Mouse (Mus musculus): ENCODE measurements around the gene Fcgr1. TPM values are rescaled to one million over a fixed set of nuclear protein-coding genes. Genes with fewer than 3 reads are reported as not detected.
"Not testable (repeated sequence)": the region's sequence is repeated elsewhere in the genome, so short reads cannot be mapped to it uniquely, and the experiment has no call there.

The Fcgr1 gene
- polyA plus RNA-seq, 1 experiment from 2014 or later, result 0.89 TPM

GRCm38 (mm10) chr3:96243921-96244572, 49.7 kb downstream of the Fcgr1 start:
- Histone ChIP-seq H3K27ac (ENCODE audit: low read depth, low read length) (peak overlapping the region; percentile 94), H3K36me3 (ENCODE audit: control insufficient read depth, insufficient read depth, low read length) (no peaks in the 10 kb centered on the region), H3K9me3 (replicated peaks; ENCODE audit: control insufficient read depth, low read length) (no peaks in the 10 kb centered on the region), H3K9ac (ENCODE audit: low read depth, low read length) (peak overlapping the region; percentile 79), H3K4me1 (ENCODE audit: control insufficient read depth, insufficient read depth, low read length) (peaks cover 17% of the 10 kb centered on the region), H3K4me2 (peak overlapping the region; percentile 66), H3K27me3 (ENCODE audit: control insufficient read depth, insufficient read depth, low read length) (no peaks in the 10 kb centered on the region), H3K4me3 (ENCODE audit: low read depth, low read length) (peak overlapping the region; percentile 45; the same call in 1 of the 2 replicates)
- WGBS (ENCODE audit: insufficient replicate concordance), result 75% methylated on average over 7 of the region's 7 CpGs
- no peak for ATAC-seq (replicated peaks; ENCODE audit: insufficient number of reproducible peaks, low FRiP score, low TSS enrichment)

GRCm38 (mm10) chr3:96240799-96241197, 53.0 kb downstream of the Fcgr1 start:
- Histone ChIP-seq H3K27me3 (ENCODE audit: control insufficient read depth, insufficient read depth, low read length) (no peaks in the 10 kb centered on the region), H3K36me3 (ENCODE audit: control insufficient read depth, insufficient read depth, low read length) (no peaks in the 10 kb centered on the region), H3K4me2 (peak overlapping the region; percentile 54), H3K4me3 (ENCODE audit: low read depth, low read length) (peak overlapping the region; percentile 21), H3K9ac (ENCODE audit: low read depth, low read length) (peak overlapping the region; percentile 59; the same call in 1 of the 2 replicates), H3K27ac (ENCODE audit: low read depth, low read length) (peak overlapping the region; percentile 87), H3K9me3 (replicated peaks; ENCODE audit: control insufficient read depth, low read length) (no peaks in the 10 kb centered on the region), H3K4me1 (ENCODE audit: control insufficient read depth, insufficient read depth, low read length) (peaks cover 21% of the 10 kb centered on the region)
- WGBS (ENCODE audit: insufficient replicate concordance), result 79% methylated on average over 9 of the region's 9 CpGs
- no peak for ATAC-seq (replicated peaks; ENCODE audit: insufficient number of reproducible peaks, low FRiP score, low TSS enrichment)

- not testable (repeated sequence) for H3K36me3 ChIP-seq (ENCODE audit: control insufficient read depth, insufficient read depth, low read length); H3K9me3 ChIP-seq (replicated peaks; ENCODE audit: control insufficient read depth, low read length); H3K27me3 ChIP-seq (ENCODE audit: control insufficient read depth, insufficient read depth, low read length)
- WGBS (ENCODE audit: insufficient replicate concordance), result 4% methylated on average over 29 of the region's 85 CpGs
- H3K4me2 ChIP-seq, result peak within 1 kb of the TSS; percentile 54
- H3K9ac ChIP-seq (ENCODE audit: low read depth, low read length), result peak within 1 kb of the TSS; percentile 59; the same call in 1 of the 2 replicates
- H3K4me3 ChIP-seq (ENCODE audit: low read depth, low read length), result peak within 1 kb of the TSS; percentile 32
- H3K27ac ChIP-seq (ENCODE audit: low read depth, low read length), result peak within 1 kb of the TSS; percentile 87
- peak; percentile 81 for ATAC-seq (replicated peaks; ENCODE audit: insufficient number of reproducible peaks, low FRiP score, low TSS enrichment)
- peaks cover 21% of the 10 kb centered on the region for H3K4me1 ChIP-seq (ENCODE audit: control insufficient read depth, insufficient read depth, low read length)
Observed at GRCm38 (mm10) chr3:96239949-96240798, 53.6 kb downstream of the Fcgr1 start, which contains the start of gene Hist2h2aa2. TSS of gene Hist2h2aa2 (minus strand) at chr3:96240276.

GRCm38 (mm10) chr3:96238954-96239793, 54.6 kb downstream of the Fcgr1 start, which contains the start of gene Hist2h3c2:
TSS of gene Hist2h3c2 (minus strand) at chr3:96239127.
- Histone ChIP-seq H3K4me1 (ENCODE audit: control insufficient read depth, insufficient read depth, low read length) (peaks cover 15% of the 10 kb centered on the region), H3K4me2 (peak within 1 kb of the TSS; percentile 76), H3K4me3 (ENCODE audit: low read depth, low read length) (peak within 1 kb of the TSS; percentile 59), H3K9ac (ENCODE audit: low read depth, low read length) (peak within 1 kb of the TSS; percentile 84), H3K27ac (ENCODE audit: low read depth, low read length) (peak within 1 kb of the TSS; percentile 83)
- H3K9me3 ChIP-seq (replicated peaks; ENCODE audit: control insufficient read depth, low read length); H3K27me3 ChIP-seq (ENCODE audit: control insufficient read depth, insufficient read depth, low read length); H3K36me3 ChIP-seq (ENCODE audit: control insufficient read depth, insufficient read depth, low read length): not testable (repeated sequence)
- 0% methylated on average over 17 of the region's 68 CpGs for WGBS (ENCODE audit: insufficient replicate concordance)
- peak; percentile 88 for ATAC-seq (replicated peaks; ENCODE audit: insufficient number of reproducible peaks, low FRiP score, low TSS enrichment)

GRCm38 (mm10) chr3:96237904-96238511, 55.8 kb downstream of the Fcgr1 start:
- H3K36me3 ChIP-seq (ENCODE audit: control insufficient read depth, insufficient read depth, low read length), result no peaks in the 10 kb centered on the region
- H3K4me3 ChIP-seq (ENCODE audit: low read depth, low read length), result peak overlapping the region; percentile 59
- H3K9ac ChIP-seq (ENCODE audit: low read depth, low read length), result peak overlapping the region; percentile 84
- peaks cover 11% of the 10 kb centered on the region for H3K4me1 ChIP-seq (ENCODE audit: control insufficient read depth, insufficient read depth, low read length)
- peak overlapping the region; percentile 76 for H3K4me2 ChIP-seq
- under 1% methylated on average over 12 of the region's 12 CpGs for WGBS (ENCODE audit: insufficient replicate concordance)
- H3K9me3 ChIP-seq (replicated peaks; ENCODE audit: control insufficient read depth, low read length), result no peaks in the 10 kb centered on the region
- ATAC-seq (replicated peaks; ENCODE audit: insufficient number of reproducible peaks, low FRiP score, low TSS enrichment), result no peak
- peak overlapping the region; percentile 83 for H3K27ac ChIP-seq (ENCODE audit: low read depth, low read length)
- H3K27me3 ChIP-seq (ENCODE audit: control insufficient read depth, insufficient read depth, low read length), result no peaks in the 10 kb centered on the region

- peak overlapping the region; percentile 76 for H3K4me2 ChIP-seq
- peaks cover 11% of the 10 kb centered on the region for H3K4me1 ChIP-seq (ENCODE audit: control insufficient read depth, insufficient read depth, low read length)
- no peaks in the 10 kb centered on the region for H3K27me3 ChIP-seq (ENCODE audit: control insufficient read depth, insufficient read depth, low read length)
- H3K4me3 ChIP-seq (ENCODE audit: low read depth, low read length), result peak overlapping the region; percentile 59
- ATAC-seq (replicated peaks; ENCODE audit: insufficient number of reproducible peaks, low FRiP score, low TSS enrichment), result no peak
- peak overlapping the region; percentile 84 for H3K9ac ChIP-seq (ENCODE audit: low read depth, low read length)
- H3K36me3 ChIP-seq (ENCODE audit: control insufficient read depth, insufficient read depth, low read length), result no peaks in the 10 kb centered on the region
- 32% methylated on average over 7 of the region's 7 CpGs for WGBS (ENCODE audit: insufficient replicate concordance)
- no peaks in the 10 kb centered on the region for H3K9me3 ChIP-seq (replicated peaks; ENCODE audit: control insufficient read depth, low read length)
- peak overlapping the region; percentile 83 for H3K27ac ChIP-seq (ENCODE audit: low read depth, low read length)
Observed at GRCm38 (mm10) chr3:96237335-96237903, 56.4 kb downstream of the Fcgr1 start.

GRCm38 (mm10) chr3:96236834-96237334, 56.9 kb downstream of the Fcgr1 start:
- Histone ChIP-seq H3K4me3 (ENCODE audit: low read depth, low read length) (peak overlapping the region; percentile 59), H3K9me3 (replicated peaks; ENCODE audit: control insufficient read depth, low read length) (no peaks in the 10 kb centered on the region), H3K4me1 (ENCODE audit: control insufficient read depth, insufficient read depth, low read length) (peaks cover 11% of the 10 kb centered on the region), H3K9ac (ENCODE audit: low read depth, low read length) (peak overlapping the region; percentile 84; the same call in 1 of the 2 replicates), H3K36me3 (ENCODE audit: control insufficient read depth, insufficient read depth, low read length) (no peaks in the 10 kb centered on the region), H3K4me2 (peak overlapping the region; percentile 76), H3K27ac (ENCODE audit: low read depth, low read length) (no peak overlapping the region), H3K27me3 (ENCODE audit: control insufficient read depth, insufficient read depth, low read length) (no peaks in the 10 kb centered on the region)
- 76% methylated on average over 4 of the region's 4 CpGs for WGBS (ENCODE audit: insufficient replicate concordance)
- no peak for ATAC-seq (replicated peaks; ENCODE audit: insufficient number of reproducible peaks, low FRiP score, low TSS enrichment)

Measured in heart, embryonic 11.5 days (tissue).